ENCODE assay signal across 20 mouse cellular contexts in the genomic region with DNA sequence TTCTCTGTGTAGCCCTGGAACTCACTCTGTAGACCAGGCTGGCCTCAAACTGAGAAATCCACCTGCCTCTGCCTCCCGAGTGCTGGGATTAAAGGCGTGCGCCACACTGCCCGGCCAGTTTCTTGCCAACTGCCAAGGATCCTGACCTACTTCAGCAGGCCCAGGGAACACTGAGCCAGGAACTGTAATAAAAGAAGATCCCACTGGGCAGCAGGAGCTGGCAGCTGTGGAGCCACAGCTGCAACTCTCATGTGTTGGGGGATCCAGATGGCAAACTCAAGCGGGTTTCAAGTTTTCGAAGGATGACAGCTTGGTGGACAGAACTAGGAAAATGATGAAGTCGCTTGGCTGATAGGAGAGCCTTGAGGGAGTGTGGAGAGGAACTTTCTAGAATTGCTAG.
"Had no signal": no experiment of that assay in that cellular context is flagged by ENCODE, and none has a peak within 500 bp of the region (broad histone marks: within the 10 kb centered on the region; RNA-seq: fewer than 3 reads in every experiment).

No protein-coding gene starts in this region.

- H3K27ac ChIP-seq: left cerebral cortex, adult 2 months; limb, embryonic 12.5 days; limb, embryonic 15.5 days; liver, embryonic 14.5 days; macrophage; midbrain, embryonic 12.5 days; midbrain, embryonic 15.5 days; neural tube, embryonic 12.5 days; neural tube, embryonic 15.5 days; stomach, postnatal 0 days had no signal

- H3K27me3 ChIP-seq: limb, embryonic 12.5 days; limb, embryonic 15.5 days; midbrain, embryonic 12.5 days; midbrain, embryonic 15.5 days; neural tube, embryonic 12.5 days; neural tube, embryonic 15.5 days had no signal

- H3K4me3 ChIP-seq: left cerebral cortex, adult 2 months; limb, embryonic 12.5 days; limb, embryonic 15.5 days; midbrain, embryonic 12.5 days; midbrain, embryonic 15.5 days; neural tube, embryonic 12.5 days; neural tube, embryonic 15.5 days had no signal

- DNase-seq: kidney, adult 9 months; kidney, postnatal 14 days; kidney, postnatal 4 days; layer of hippocampus, postnatal 36 days; liver, postnatal 0 days; lung, embryonic 14.5 days; retina, postnatal 1 day; thymus, adult 2 months; thymus, postnatal 14 days; thymus, postnatal 4 days had no signal
